Mouse (Mus musculus): ENCODE data around the gene Ripor2.

- TF ChIP-seq CTCF (IDR thresholded peaks at IDR 0.05; ENCODE audit: extremely low read depth, insufficient read length, insufficient replicate concordance, low read depth, low read length) (no peak), POLR2A (IDR thresholded peaks at IDR 0.05; ENCODE audit: low read depth, low read length) (no peak)
Measured at GRCm38 (mm10) chr13:24680951-24681350, 99.0 kb downstream of the Ripor2 start.
